Mouse (Mus musculus) CH12.LX (cell line): Measurements from ENCODE around the gene Eml6.

Experiments
- EP300 ChIP-seq: IDR thresholded peaks from 2 replicates; pipeline ENCODE4 v1.6.1; 2011; ENCODE audit warnings: low read length, improper control_type of control experiment
- KAT2A ChIP-seq: IDR thresholded peaks from 2 replicates; pipeline ENCODE4 v1.6.1; 2012; ENCODE audit warnings: low read length, improper control_type of control experiment, inconsistent platforms; ENCODE audit not compliant: insufficient replicate concordance
- MAX ChIP-seq: IDR thresholded peaks from 2 replicates; pipeline ENCODE4 v1.6.1; 2011; ENCODE audit warnings: low read length, improper control_type of control experiment
- SIN3A ChIP-seq: IDR thresholded peaks from 2 replicates; pipeline ENCODE4 v1.6.1; 2012; ENCODE audit warnings: low read length, improper control_type of control experiment, inconsistent platforms
- ZC3H11A ChIP-seq: IDR thresholded peaks from 2 replicates; pipeline ENCODE4 v1.6.1; 2012; ENCODE audit warnings: low read depth, mild to moderate bottlenecking, inconsistent platforms, low read length, improper control_type of control experiment

GRCm38 (mm10) chr11:29718541-29718940 is 307.3 kb downstream of the Eml6 start:
- no peak for TF ChIP-seq MAX
- TF ChIP-seq KAT2A: no peak
- no peak for TF ChIP-seq ZC3H11A
- TF ChIP-seq SIN3A: no peak
- no peak for TF ChIP-seq EP300
